Mouse (Mus musculus) right cerebral cortex, postnatal 36 days (tissue): ENCODE results near the gene Cyth1.

Experiments used
- DNase-seq, 2 experiments: peaks; one replicate each; pipeline ENCODE4 v3.0.0; 2022; ENCODE audit warnings: low spot score in 2 of 2, mixed read lengths in 1 of 2

The Cyth1 gene

DNA sequence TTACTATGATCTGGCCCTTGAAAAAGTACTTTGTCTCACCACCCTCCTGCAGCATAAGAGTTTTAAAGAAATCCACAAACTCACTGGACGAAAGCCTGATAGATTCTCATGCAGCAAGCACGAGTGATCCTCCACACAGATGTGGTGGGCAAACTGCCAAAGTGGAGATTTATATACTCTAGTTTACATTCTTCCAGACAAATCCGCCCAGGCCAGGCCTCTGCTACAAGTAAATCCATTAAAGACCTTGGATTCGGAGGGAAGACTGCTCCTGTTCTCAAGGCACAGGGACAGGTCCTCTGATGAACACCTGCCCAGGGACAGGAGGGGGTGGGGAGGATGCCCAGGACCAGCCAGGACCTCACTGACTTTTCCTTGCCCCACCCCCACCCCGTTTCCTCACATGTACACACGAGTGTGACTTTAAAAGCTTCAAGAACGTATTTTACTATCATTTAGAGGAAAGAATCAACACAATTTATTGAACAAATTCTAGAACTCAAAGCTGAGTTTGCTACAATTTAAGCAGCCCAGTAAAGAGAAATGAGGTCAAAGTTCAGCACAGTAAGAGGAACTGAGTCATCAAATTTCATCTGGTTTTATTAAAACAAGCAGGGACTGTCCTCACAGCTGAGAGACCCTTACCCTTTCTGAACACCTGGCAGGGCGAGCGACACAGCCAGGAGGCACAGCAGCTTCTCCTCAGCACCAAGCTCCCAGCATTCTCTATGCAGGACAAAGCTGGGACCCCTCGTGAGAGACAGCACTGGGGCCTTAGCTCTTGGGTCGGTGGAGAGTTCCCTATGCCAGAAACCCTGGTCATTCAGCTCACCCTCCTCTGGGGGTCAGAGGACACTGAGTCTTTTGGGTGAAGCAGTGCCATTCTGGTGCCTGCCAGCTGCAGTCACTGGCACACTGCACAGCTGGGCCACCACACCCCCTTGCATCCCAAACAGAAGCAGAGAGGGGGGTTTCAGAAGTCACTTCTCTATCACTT lies 47.3 kb downstream of the Cyth1 start:
- DNase-seq, result no peak

DNA sequence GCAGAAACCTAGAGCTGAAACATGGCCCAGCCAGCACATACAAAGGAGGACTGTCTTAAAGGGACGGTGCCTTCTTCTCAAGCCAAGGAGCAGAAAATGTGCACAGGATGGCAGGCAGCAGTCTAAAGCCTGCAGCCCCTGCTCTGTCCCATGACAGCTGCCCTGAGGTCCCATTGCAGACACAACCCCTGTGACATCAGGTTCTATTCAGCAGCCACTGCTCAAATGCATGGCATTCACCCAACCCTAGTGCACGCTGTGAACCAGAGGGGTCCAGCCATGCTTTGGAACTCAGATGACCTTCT lies 50.1 kb downstream of the Cyth1 start:
- DNase-seq, result no peak

GRCm38 (mm10) chr11:118197508-118198295 lies 50.7 kb downstream of the Cyth1 start:
- DNase-seq, result peak; percentile 59 to 66

DNA sequence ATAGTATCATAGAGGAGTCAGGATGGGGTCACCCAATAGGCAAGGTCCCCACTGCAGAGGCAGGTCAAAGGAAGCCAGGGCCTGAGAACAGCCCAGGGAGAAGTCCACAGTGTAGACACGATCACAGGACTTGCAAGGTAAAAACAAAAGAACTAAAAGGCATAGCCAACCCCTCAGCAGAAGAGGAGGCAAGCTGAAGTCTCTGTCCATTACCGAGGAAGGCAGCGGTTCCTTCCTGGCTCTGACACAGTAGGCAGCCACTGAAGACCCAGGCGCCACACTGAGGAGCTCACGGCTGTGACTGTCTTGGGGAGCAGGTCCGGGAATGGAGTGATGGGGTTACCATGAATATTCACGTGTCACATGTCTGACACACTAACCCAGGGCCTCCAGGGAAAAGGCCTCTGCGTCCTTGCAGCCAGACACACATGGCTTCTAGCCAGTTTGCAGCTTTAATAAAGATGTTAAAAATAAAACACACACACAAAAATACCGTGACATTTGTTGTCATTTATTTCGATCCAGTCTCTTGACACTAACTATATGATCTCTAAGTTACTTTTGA lies 51.5 kb downstream of the Cyth1 start:
- DNase-seq, result no peak

- no peak for DNase-seq
Measured at GRCm38 (mm10) chr11:118193390-118194147, 54.8 kb downstream of the Cyth1 start.

DNA sequence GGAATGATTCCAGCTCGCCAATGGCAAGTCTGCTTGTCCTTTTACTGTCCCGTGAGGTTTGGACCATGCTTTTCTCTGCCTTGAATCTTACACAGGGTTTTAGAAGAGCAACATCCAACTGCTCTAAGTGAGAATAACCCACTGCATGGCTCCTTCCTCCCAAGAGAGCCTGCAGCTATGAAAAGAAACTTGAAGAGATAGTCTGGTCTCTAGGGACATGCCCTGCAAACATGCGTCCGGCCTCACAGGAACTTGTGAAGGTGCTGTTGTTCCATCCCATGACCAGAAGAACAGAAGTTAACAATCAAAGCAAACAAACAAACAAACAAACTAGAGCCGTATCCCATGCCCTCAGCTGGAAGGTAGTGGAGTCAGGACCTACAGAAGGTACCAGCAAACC lies 55.4 kb downstream of the Cyth1 start:
- DNase-seq, result no peak

DNA sequence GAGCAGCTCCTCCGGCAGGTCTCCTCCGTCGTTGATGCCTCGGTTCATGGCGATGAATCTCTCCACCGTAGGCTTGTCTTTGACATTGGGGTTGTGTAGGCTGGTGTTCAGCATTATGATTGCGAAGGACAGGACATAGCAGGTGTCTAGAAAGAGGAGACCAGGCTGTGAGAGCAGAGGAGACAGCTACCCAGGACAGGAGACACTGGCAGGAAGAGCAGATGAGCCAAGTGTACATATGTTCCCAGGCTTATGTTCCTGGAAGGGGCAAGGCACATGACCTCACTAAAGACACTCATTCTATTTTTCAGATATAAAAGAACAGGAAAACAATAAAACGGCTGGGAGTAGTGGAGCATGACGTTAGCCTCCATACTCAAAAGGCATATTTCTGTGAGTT lies 65.6 kb downstream of the Cyth1 start:
- DNase-seq, result no peak

GRCm38 (mm10) chr11:118182353-118182752 lies 66.0 kb downstream of the Cyth1 start:
- DNase-seq, result no peak

DNA sequence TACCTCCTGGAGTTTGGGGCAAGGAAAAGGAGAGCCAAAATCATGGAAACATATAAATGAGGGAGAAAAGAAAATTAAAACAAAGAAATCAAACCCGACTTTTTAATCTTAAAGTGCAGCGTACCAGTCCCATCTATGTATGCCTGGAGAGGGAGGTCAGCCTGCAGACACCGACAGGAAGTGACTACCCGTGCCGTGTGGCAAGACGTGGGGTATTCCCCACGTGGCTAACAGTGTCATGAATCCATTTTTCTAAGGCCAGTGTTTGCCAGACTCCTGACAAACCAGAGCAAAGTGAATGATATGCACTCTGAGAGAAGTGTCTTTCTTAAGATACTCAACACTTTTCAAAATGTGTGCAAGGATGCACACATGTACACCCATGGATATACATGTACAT lies 68.2 kb downstream of the Cyth1 start:
- DNase-seq, result no peak

DNA sequence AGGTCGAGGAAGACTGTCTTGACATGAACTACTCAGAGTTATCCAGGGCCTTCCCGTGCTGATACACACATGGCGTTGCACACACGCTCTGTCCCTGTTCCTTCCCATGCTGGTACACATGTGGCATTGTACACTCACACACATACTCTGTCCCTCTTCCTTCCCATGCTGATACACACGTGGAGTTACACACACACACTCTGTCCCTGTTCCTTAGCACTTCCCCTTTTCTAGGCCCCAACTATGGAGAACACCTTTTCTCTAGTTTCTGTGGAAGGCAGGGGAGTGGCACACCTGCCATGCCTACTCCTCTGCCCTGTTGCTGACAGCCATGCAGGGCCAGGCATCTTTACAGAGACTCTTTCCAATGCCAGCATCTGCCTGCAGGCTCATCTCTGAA lies 70.2 kb downstream of the Cyth1 start:
- no peak for DNase-seq

DNA sequence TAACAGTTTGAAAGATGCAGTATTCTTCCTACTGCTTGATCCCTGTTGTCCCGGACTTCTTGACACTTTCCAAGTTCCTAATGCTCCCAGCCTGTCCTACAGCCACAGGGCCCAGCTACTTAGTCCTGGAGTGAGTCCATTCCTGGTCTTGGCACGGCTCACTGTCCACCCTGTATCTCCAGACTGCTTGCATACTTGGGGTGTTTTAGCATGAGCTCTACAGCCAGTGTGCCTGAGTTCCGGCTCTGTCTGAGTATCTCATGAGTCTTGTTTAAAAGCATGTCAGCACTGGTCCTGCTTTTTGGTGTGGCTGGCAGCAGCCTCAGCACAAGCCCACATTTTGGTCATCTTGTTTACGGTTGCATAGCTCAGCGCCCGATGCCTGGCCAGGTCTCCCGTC lies 73.6 kb downstream of the Cyth1 start:
- no peak for DNase-seq

- no peak for DNase-seq
Measured at GRCm38 (mm10) chr11:118172768-118173167, 75.6 kb downstream of the Cyth1 start.

DNA sequence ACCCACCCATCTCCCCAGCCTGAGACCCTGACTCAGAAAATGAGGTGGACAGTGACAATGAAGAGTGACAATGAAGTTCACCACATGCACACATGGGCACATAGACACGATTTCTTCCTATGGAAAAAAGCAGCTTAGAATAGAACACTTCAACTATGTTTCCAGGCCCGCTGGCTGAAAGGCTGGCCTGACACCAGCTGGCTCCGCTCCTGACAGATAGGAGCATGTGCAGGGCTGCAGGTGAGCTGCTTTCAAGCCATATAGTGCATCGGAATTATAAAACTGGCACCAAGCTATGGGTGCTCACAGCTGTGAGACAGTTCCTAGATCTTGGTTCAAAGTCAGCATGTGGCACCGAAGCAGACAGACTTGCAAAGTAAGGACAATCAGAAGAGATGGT lies 78.1 kb downstream of the Cyth1 start:
- DNase-seq, result no peak

GRCm38 (mm10) chr11:118168714-118169113 lies 79.7 kb downstream of the Cyth1 start:
- no peak for DNase-seq

DNA sequence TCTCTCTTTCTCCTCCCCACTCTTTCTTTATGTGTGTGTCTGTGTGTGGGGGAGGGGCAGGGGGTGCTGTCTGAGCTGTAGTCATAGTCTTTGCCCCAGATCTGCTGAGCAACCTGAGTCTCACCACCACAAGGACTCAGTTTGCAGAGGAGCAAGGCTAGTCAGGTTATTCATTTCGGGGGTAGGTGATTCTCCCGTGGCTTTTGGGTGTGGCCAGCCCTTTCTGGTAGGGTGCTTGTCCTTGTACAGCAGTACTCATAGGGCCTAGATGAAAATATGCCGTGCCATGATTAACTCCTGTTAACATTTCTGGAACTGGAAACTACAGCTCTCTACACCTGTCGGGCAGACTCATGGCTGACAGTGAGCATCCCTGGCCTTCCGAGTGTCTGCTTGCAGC lies 81.8 kb downstream of the Cyth1 start:
- DNase-seq, result no peak

- DNase-seq, result no peak
Measured at GRCm38 (mm10) chr11:118165681-118166080, 82.7 kb downstream of the Cyth1 start.

GRCm38 (mm10) chr11:118164566-118164965 lies 83.8 kb downstream of the Cyth1 start:
- DNase-seq, result no peak

GRCm38 (mm10) chr11:118162245-118162644 lies 86.1 kb downstream of the Cyth1 start:
- no peak for DNase-seq

DNA sequence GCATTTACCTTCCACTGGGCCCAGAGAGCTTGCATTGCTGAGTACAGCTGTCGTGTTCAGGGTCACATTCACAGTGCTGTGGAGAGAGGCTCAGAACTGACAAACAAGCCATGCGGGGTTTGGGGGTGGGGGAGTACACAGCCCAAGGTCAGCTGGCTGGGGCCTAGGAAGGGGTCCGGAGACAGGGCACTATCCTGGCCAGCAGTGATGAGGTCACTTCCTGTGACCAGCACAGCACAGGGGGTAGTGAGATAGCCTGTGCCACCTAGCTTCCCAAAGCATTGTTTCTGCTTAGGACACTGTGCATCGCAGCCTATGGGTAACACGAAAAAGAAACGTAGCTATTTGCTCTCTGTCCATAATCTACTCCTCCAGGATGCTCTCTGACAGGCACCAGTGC lies 87.2 kb downstream of the Cyth1 start:
- no peak for DNase-seq

DNA sequence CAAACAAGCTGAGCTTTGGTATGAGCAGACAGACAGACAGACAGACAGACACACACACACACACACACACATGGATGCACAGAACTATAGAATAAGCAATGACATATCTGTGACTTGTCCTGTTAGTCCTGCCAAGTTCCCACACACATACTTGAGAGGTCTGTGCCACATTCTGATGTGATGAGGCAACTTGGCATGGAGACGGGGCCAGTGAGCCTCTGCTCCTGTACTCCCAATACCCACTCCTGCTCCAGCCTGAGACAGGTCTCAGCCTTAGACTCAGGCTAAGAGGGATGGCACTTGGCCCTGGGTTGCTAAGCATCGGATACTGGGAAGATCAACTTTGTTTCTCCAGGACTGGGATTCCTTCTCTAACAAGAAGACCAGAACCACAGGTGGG lies 87.6 kb downstream of the Cyth1 start:
- DNase-seq, result no peak

DNA sequence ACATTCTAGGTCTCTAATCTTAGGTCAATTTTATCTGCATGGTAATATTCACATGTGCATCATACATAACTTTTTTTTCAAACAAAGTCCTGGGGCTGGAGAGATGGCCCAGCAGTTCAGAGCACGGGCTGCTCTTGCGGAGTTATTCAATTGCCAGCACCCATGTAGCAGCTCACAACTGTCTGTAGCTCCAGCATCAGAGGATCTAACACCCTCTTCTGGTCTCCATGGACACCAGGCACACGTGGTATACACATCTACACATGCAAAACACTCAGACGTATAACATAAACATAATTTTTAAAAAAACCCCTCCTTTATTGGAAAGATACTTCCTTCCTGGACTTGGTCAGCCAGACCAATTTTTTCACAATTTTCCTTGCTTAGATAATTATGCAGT lies 89.6 kb downstream of the Cyth1 start:
- no peak for DNase-seq

GRCm38 (mm10) chr11:118156480-118157060 lies 91.8 kb downstream of the Cyth1 start:
- DNase-seq, result no peak
